Comparison of ENCODE assay signal across 7 mouse cellular contexts in the genomic region with DNA sequence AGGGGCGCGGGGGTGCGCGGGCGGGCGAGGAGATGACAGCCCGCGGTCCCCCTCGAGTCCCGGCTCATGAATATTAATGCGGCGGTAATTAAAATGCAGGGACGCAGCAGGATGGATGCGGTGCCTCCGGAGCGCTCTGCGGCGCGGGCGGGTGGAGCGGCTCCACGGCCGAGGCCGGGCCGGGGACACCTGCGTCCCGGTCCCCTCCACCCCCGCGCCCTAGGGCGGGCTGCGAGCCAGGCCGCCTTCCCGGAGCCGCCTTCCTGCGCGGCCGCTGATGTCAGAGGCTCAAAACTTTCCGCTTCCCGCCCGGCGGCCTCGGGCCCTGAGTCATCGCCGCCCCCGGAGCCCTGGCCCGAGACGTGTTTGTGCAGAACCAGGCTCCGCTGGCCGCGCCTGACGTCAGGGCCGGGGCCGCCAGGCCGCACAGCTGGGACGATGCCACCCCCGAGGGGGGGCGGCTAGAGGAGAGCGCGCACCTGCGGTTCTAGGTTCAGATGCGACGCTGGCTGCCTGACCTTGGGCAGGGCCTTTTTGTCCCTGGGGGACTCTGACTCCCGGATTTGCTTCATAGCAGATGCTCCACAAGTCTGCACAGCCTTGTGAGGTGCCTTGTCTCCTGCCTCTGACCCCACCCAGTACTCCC.
A peak's percentile ranks its signal among the peaks of the same experiment; 100 is the strongest.
DNase-seq lines count a peak whose midpoint lies in the region; ATAC-seq and TF ChIP-seq lines count a peak whose summit lies in the region.

No protein-coding gene starts in this region.

- peaks cover 7% of the 10 kb centered on the region for H3K4me1 ChIP-seq in intestine, postnatal 0 days (replicated peaks; ENCODE audit: control insufficient read depth, insufficient read depth, low read length)
- peaks cover 71% of the 10 kb centered on the region for H3K4me1 ChIP-seq in limb, embryonic 14.5 days (ENCODE audit: control insufficient read depth, insufficient read depth, low read length)
- H3K4me1 ChIP-seq in midbrain, embryonic 16.5 days (ENCODE audit: control insufficient read depth, insufficient read depth, low read length) = peaks cover 50% of the 10 kb centered on the region

- H3K4me2 ChIP-seq in intestine, postnatal 0 days (replicated peaks; ENCODE audit: low read depth) = peak overlapping the region; percentile 80
- peak overlapping the region; percentile 84 for H3K4me2 ChIP-seq in limb, embryonic 14.5 days (replicated peaks; ENCODE audit: low read depth, low read length, severe bottlenecking)
- peak overlapping the region; percentile 79 for H3K4me2 ChIP-seq in midbrain, embryonic 16.5 days (ENCODE audit: low read length)

- ATAC-seq in intestine, postnatal 0 days = peak; percentile 37
- peak; percentile 31 for ATAC-seq in limb, embryonic 14.5 days (ENCODE audit: low FRiP score, low read depth)
- ATAC-seq in midbrain, embryonic 16.5 days = peak; percentile 47

- H3K36me3 ChIP-seq in intestine, postnatal 0 days (ENCODE audit: control insufficient read depth, insufficient read depth) = no peaks in the 10 kb centered on the region
- no peaks in the 10 kb centered on the region for H3K36me3 ChIP-seq in limb, embryonic 14.5 days (ENCODE audit: control insufficient read depth, insufficient read depth, low read length)
- H3K36me3 ChIP-seq in midbrain, embryonic 16.5 days (ENCODE audit: control insufficient read depth, insufficient read depth, low read length) = no peaks in the 10 kb centered on the region
- H3K36me3 ChIP-seq in splenic B cell, adult 2 months (ENCODE audit: control insufficient read depth, insufficient read depth, low read length, poor library complexity, severe bottlenecking) = no peaks in the 10 kb centered on the region

- peak overlapping the region; percentile 45 for H3K4me3 ChIP-seq in intestine, postnatal 0 days (ENCODE audit: low read depth, low read length)
- H3K4me3 ChIP-seq in limb, embryonic 14.5 days (replicated peaks; ENCODE audit: low read length) = peak overlapping the region; percentile 47
- H3K4me3 ChIP-seq in midbrain, embryonic 16.5 days (ENCODE audit: low read depth, low read length) = peak overlapping the region; percentile 41

- no peak for TF ChIP-seq CTCF in intestine, postnatal 0 days (IDR thresholded peaks at IDR 0.05; ENCODE audit: low read depth)

- peak overlapping the region; percentile 71 for H3K27ac ChIP-seq in intestine, postnatal 0 days (ENCODE audit: low read depth, low read length)
- H3K27ac ChIP-seq in limb, embryonic 14.5 days (replicated peaks; ENCODE audit: low read depth, low read length) = peak overlapping the region; percentile 88
- H3K27ac ChIP-seq in midbrain, embryonic 16.5 days (ENCODE audit: low read length) = peak overlapping the region; percentile 90

- H3K9me3 ChIP-seq in intestine, postnatal 0 days (ENCODE audit: control insufficient read depth) = no peaks in the 10 kb centered on the region
- H3K9me3 ChIP-seq in limb, embryonic 14.5 days (ENCODE audit: control insufficient read depth, low read length) = no peaks in the 10 kb centered on the region
- H3K9me3 ChIP-seq in midbrain, embryonic 16.5 days (replicated peaks; ENCODE audit: control insufficient read depth, low read length, poor library complexity, severe bottlenecking) = no peaks in the 10 kb centered on the region

- H3K27me3 ChIP-seq in intestine, postnatal 0 days (replicated peaks; ENCODE audit: control insufficient read depth, insufficient read depth, low read length) = no peaks in the 10 kb centered on the region
- no peaks in the 10 kb centered on the region for H3K27me3 ChIP-seq in limb, embryonic 14.5 days (ENCODE audit: control insufficient read depth, insufficient read depth, low read length)
- H3K27me3 ChIP-seq in midbrain, embryonic 16.5 days (ENCODE audit: control insufficient read depth, insufficient read depth, low read depth, low read length) = no peaks in the 10 kb centered on the region
- H3K27me3 ChIP-seq in splenic B cell, adult 2 months (ENCODE audit: control insufficient read depth, insufficient read depth, low read length, poor library complexity, severe bottlenecking) = no peaks in the 10 kb centered on the region

- DNase-seq in adrenal gland, adult 2 months = peak; percentile 98
- DNase-seq in embryo, embryonic 10.5 days (ENCODE audit: low spot score) = peak; percentile 74
- DNase-seq in heart, adult 11 months = peak; percentile 100
- peak; percentile 77 for DNase-seq in limb, embryonic 14.5 days (ENCODE audit: low spot score)
- DNase-seq in splenic B cell, adult 2 months (ENCODE audit: low read depth, low spot score) = peak; percentile 97

- whole genome bisulfite sequencing in intestine, postnatal 0 days = under 1% methylated on average over 54 of the region's 63 CpGs
- WGBS in limb, embryonic 14.5 days = 2% methylated on average over 56 of the region's 63 CpGs
- WGBS in midbrain, embryonic 16.5 days = under 1% methylated on average over 59 of the region's 63 CpGs

- peak overlapping the region; percentile 51 for H3K9ac ChIP-seq in intestine, postnatal 0 days (ENCODE audit: low read depth, low read length)
- peak overlapping the region; percentile 73 for H3K9ac ChIP-seq in limb, embryonic 14.5 days (ENCODE audit: low read depth, low read length, severe bottlenecking)
- H3K9ac ChIP-seq in midbrain, embryonic 16.5 days (ENCODE audit: low read depth, low read length) = peak overlapping the region; percentile 71

- no peak for TF ChIP-seq POLR2A in limb, embryonic 14.5 days (IDR thresholded peaks at IDR 0.05; ENCODE audit: borderline replicate concordance, extremely low read depth, insufficient read depth, insufficient read length)

Comparison
In these comparisons a context has a peak if more than half of its experiments do, and no peak if none do; other contexts are left out.
1. Peak in every context shown above with its lines: DNase-seq, ATAC-seq, H3K4me3 ChIP-seq and H3K27ac ChIP-seq.